Mouse (Mus musculus) stomach, embryonic 14.5 days (tissue): Measurements from ENCODE around the gene Flrt2. TPM values are rescaled to one million over a fixed set of nuclear protein-coding genes. Genes with fewer than 3 reads are reported as not detected.

Experiments
- ATAC-seq: fragments of 200-750 bp; cut with Nextera tagmentation; 2 replicates; pipeline ENCODE4 v1.8.0; 2017; ENCODE audit warnings: low read depth, moderate TSS enrichment; ENCODE audit not compliant: insufficient number of reproducible peaks, insufficient read depth, low FRiP score
- H3K27ac ChIP-seq: fragments of 300-500 bp; sonication (generic); 2 replicates; pipeline ENCODE4 v1.5.1; 2014; ENCODE audit warnings: mild to moderate bottlenecking, low read length, moderate library complexity, mixed read lengths
- H3K27me3 ChIP-seq: fragments of 300-500 bp; sonication (generic); 2 replicates; pipeline ENCODE4 v1.6.1; 2014; ENCODE audit warnings: low read length, control low read depth, mixed read lengths; ENCODE audit not compliant: control insufficient read depth, insufficient read depth
- H3K36me3 ChIP-seq: fragments of 300-500 bp; sonication (generic); 2 replicates; pipeline ENCODE4 v1.6.1; 2014; ENCODE audit warnings: mild to moderate bottlenecking, control low read depth, low read length, moderate library complexity, mixed read lengths; ENCODE audit not compliant: control insufficient read depth, insufficient read depth
- H3K4me1 ChIP-seq: fragments of 300-500 bp; sonication (generic); 2 replicates; pipeline ENCODE4 v1.6.1; 2014; ENCODE audit warnings: low read length, control low read depth, mixed read lengths; ENCODE audit not compliant: control insufficient read depth, insufficient read depth
- H3K4me2 ChIP-seq: fragments of 300-500 bp; sonication (generic); replicated peaks from 2 replicates; pipeline ENCODE4 v1.6.1; 2014; ENCODE audit warnings: low read depth, low read length, control low read depth
- H3K4me3 ChIP-seq: fragments of 300-500 bp; sonication (generic); 2 replicates; pipeline ENCODE4 v1.5.1; 2014; ENCODE audit warnings: low read depth, low read length, control low read depth
- H3K9ac ChIP-seq: fragments of 300-500 bp; sonication (generic); replicated peaks from 2 replicates; pipeline ENCODE4 v1.6.1; 2014; ENCODE audit warnings: low read depth, mild to moderate bottlenecking, control low read depth, low read length, moderate library complexity, mixed read lengths
- H3K9me3 ChIP-seq: fragments of 300-500 bp; sonication (generic); 2 replicates; pipeline ENCODE4 v1.6.1; 2016; ENCODE audit warnings: low read depth, low read length, control low read depth; ENCODE audit not compliant: control insufficient read depth
- WGBS: fragments of 180-500 bp; shearing (Covaris S2); extraction: QIAGEN DNeasy Blood & Tissue Kit; methylation state at CpG from one replicate; pipeline ENCODE4 v1.1.7; 2014; 5-methylcytosine and 5-hydroxymethylcytosine counted together
- polyA plus RNA-seq: library from polyadenylated mRNA; unstranded; fragments of >200 nt; fragmentation: Nextera tagmentation; extraction: Ambion mirVana; gene quantifications from 2 replicates; pipeline ENCODE4 v1.2.1, GENCODE M21; 2014

Gene Flrt2
- polyA plus RNA-seq, 1 experiment from 2014 or later, result 27.3 TPM

DNA sequence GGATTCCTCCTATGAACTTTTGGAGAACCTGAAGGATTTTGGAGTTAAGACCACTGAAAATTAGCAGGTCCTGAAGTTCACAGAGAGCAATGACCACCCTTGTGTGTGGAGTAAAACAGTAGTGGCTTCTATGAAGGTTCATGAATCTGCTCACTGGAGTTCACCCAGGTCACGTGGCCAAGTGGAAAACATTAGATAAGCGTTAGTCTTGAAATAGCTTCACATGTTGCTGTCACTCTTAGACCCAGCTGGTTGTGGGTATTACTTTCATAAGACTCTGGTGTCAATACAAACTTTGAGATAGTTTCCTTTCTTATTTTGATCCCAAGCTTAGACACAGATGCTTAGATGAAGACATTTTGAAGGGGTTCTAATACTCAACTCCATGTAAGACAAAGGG lies 8.7 kb downstream of the Flrt2 start:
- Histone ChIP-seq H3K4me3 (no peak overlapping the region), H3K36me3 (no peaks in the 10 kb centered on the region; the same call in 1 of the 2 replicates), H3K27me3 (no peaks in the 10 kb centered on the region), H3K4me1 (no peaks in the 10 kb centered on the region; the same call in 1 of the 2 replicates), H3K9me3 (no peaks in the 10 kb centered on the region), H3K27ac (no peak overlapping the region), H3K4me2 (no peak overlapping the region), H3K9ac (no peak overlapping the region)
- WGBS, result 71% methylated on average over 2 of the region's 2 CpGs
- no peak for ATAC-seq

DNA sequence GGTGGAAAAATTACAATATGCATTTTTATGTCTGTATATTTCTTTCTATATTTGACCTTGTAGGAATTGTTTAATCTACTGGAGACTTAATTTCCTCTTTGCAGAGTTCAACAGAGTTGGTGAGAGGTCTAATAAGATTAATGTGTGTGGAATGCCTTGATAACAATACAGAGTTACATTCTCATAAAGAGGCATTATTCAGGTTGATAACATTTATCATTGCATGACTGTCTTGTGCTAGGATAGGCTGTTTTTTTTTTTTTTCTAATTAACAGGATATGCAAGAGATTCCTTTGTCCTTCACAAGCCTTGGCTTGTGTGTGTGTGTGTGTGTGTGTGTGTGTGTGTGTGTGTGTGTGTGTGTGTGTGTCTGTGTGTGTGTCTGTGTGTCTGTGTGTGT lies 9.6 kb downstream of the Flrt2 start:
- H3K9me3 ChIP-seq, result no peaks in the 10 kb centered on the region
- H3K4me2 ChIP-seq, result no peak overlapping the region
- H3K4me1 ChIP-seq, result no peaks in the 10 kb centered on the region; the same call in 1 of the 2 replicates
- no peaks in the 10 kb centered on the region; the same call in 1 of the 2 replicates for H3K36me3 ChIP-seq
- ATAC-seq, result no peak
- H3K27me3 ChIP-seq, result no peaks in the 10 kb centered on the region
- H3K27ac ChIP-seq, result no peak overlapping the region
- H3K9ac ChIP-seq, result no peak overlapping the region
- H3K4me3 ChIP-seq, result no peak overlapping the region

DNA sequence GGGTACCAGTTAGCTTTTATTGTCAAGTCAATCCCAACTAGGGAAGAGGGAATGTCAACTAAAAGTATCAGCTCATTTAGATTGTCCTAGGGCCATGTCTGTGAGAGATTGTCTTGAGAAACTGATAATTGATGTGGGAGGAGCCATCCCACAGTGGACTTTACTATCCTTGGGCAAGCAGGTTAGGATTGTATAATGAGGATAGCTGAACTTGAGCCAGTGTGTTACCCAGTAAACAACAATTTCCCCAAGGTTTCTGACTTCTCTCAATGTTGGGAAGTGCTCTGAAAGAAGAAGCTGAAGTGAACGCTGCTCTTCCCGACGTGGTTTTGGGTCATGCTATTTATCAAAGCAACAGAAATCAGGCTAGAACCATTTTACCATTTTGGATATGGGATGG lies 13.0 kb downstream of the Flrt2 start:
- no peak overlapping the region for H3K9ac ChIP-seq
- H3K9me3 ChIP-seq, result no peaks in the 10 kb centered on the region
- H3K36me3 ChIP-seq, result no peaks in the 10 kb centered on the region; the same call in 1 of the 2 replicates
- no peak for ATAC-seq
- H3K4me3 ChIP-seq, result no peak overlapping the region
- H3K27me3 ChIP-seq, result no peaks in the 10 kb centered on the region
- no peak overlapping the region for H3K27ac ChIP-seq
- H3K4me1 ChIP-seq, result no peaks in the 10 kb centered on the region
- WGBS, result 89% methylated on average over 3 of the region's 3 CpGs
- no peak overlapping the region for H3K4me2 ChIP-seq

DNA sequence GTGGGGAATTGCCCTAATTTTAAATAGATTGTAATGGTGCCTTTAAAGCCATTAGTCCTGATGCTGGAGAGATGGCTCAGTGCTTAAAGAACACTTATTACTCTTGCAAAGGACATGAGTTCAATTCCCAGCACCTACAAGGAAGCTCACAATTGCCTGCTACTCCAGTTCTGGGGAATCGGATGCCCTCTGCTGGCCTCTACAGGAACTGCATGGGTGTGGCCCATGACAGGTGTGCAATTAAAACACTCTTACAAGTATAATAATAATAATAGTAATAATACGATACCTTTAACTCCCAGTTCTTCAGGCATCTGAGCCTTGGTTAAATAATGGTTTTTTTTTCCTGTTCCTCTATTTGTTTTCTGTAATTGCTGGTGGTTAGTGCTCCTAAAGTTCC lies 31.2 kb downstream of the Flrt2 start:
- no peak overlapping the region for H3K27ac ChIP-seq
- ATAC-seq, result no peak
- no peak overlapping the region for H3K4me3 ChIP-seq
- no peak overlapping the region for H3K4me2 ChIP-seq
- H3K27me3 ChIP-seq, result no peaks in the 10 kb centered on the region
- no peaks in the 10 kb centered on the region for H3K4me1 ChIP-seq
- no peaks in the 10 kb centered on the region for H3K9me3 ChIP-seq
- WGBS, result 93% methylated on average over 2 of the region's 2 CpGs
- H3K36me3 ChIP-seq, result no peaks in the 10 kb centered on the region
- H3K9ac ChIP-seq, result no peak overlapping the region

DNA sequence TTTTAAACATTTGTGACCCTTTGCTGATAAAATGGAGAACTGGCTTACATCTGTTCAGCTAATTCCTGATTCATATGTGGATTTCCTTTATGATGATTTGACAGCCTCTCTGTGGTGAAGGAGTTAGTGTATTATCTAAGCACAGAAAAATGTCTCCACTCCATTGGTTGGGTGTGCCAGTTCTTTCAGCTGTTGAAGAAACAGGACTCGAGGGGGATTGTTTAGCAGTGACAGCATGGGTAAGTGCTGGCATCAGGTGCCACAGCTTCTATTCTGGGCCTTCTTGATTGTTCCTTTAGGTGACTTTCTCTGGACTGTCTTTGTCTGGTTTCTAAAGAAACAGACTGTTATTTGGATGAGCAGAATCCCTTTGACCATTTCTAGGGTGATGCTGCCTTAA lies 42.0 kb downstream of the Flrt2 start:
- H3K9ac ChIP-seq, result no peak overlapping the region
- no peaks in the 10 kb centered on the region for H3K4me1 ChIP-seq
- no peak overlapping the region for H3K27ac ChIP-seq
- no peak for ATAC-seq
- no peaks in the 10 kb centered on the region for H3K9me3 ChIP-seq
- WGBS, result 48% methylated on average over 1 of the region's 1 CpGs
- no peak overlapping the region for H3K4me2 ChIP-seq
- no peaks in the 10 kb centered on the region for H3K36me3 ChIP-seq
- H3K27me3 ChIP-seq, result no peaks in the 10 kb centered on the region
- H3K4me3 ChIP-seq, result no peak overlapping the region

DNA sequence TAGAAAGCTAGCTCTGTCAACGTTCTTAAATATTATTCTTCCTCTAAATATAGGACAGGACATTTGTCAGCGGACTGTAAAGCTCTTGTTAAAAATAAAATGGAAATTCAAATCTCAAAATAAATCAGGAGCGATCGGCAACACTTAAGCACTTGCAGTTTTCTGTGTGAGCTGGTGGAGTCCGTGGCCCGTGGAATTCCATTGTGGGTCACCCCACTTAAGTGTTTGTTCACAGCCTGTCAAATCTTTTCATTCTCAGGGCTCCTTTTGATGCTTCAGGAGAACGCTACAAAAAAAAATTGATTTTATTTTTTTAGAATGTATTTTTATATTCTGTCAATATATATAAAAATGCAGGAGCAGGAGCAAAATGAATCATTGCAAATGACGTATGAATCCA lies 45.5 kb downstream of the Flrt2 start:
- no peak overlapping the region for H3K9ac ChIP-seq
- H3K36me3 ChIP-seq, result no peaks in the 10 kb centered on the region
- no peak overlapping the region for H3K4me3 ChIP-seq
- H3K27me3 ChIP-seq, result no peaks in the 10 kb centered on the region
- ATAC-seq, result no peak
- no peak overlapping the region for H3K4me2 ChIP-seq
- H3K9me3 ChIP-seq, result no peaks in the 10 kb centered on the region
- H3K4me1 ChIP-seq, result 0 out of 2 replicates have a peak, but pooled peaks cover 3% of the 10 kb centered on the region
- H3K27ac ChIP-seq, result no peak overlapping the region
- 58% methylated on average over 8 of the region's 8 CpGs for WGBS

DNA sequence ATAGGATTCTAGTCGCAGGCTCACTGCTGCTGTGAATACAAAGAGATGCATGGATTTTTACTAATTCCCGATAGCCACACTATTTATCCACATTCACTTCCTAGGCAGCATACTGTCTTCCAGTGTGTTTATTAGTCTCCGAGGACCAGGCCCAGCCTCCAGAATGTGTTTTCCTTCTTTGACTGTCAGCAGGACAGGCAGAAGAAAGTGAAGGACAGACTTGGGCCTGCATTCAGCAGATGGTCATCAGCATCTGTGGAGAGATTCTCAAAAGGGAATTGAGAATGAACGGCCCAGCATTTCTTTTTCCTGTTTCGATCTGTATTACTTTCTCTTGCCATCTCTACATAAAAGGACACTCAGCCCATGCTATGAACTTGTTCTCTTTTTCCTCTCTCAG lies 46.0 kb downstream of the Flrt2 start:
- Histone ChIP-seq H3K27me3 (no peaks in the 10 kb centered on the region), H3K9ac (no peak overlapping the region), H3K4me1 (0 out of 2 replicates have a peak, but pooled peaks cover 3% of the 10 kb centered on the region), H3K27ac (no peak overlapping the region), H3K36me3 (no peaks in the 10 kb centered on the region), H3K4me2 (no peak overlapping the region), H3K9me3 (no peaks in the 10 kb centered on the region), H3K4me3 (no peak overlapping the region)
- WGBS, result 66% methylated on average over 5 of the region's 5 CpGs
- no peak for ATAC-seq

DNA sequence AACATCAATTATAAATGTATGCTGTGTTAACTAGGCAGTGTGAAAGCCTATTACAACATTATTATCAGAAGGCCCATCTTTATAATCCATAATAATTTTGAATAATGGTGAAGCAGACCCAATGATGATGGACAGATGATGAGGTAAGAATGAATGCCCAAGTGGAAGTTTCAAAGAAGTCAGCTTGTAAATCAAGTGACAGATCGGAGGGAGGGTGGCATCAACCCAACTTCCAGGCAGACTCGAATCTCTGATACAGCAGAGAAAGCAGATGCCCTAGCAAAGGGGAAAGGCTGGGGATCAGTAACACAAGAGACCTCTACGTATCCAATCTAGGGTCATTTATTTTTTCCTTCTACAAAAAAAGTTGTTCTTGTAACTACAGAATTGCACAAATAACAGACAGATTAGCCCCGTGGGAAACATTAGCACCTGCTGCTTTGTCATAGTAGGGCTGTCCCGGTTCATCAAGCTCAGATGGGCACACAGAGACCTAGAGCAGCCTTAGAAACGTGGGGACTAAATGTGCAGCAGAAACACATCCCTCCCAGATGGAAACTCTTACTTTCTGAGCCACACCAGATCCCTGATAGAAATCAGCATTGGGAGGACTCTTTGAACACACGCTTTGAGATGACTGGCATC lies 46.6 kb downstream of the Flrt2 start:
- no peak overlapping the region for H3K4me2 ChIP-seq
- no peaks in the 10 kb centered on the region for H3K27me3 ChIP-seq
- H3K9ac ChIP-seq, result no peak overlapping the region
- H3K4me3 ChIP-seq, result no peak overlapping the region
- no peaks in the 10 kb centered on the region for H3K9me3 ChIP-seq
- H3K36me3 ChIP-seq, result no peaks in the 10 kb centered on the region
- H3K4me1 ChIP-seq, result 0 out of 2 replicates have a peak, but pooled peaks cover 3% of the 10 kb centered on the region
- no peak overlapping the region for H3K27ac ChIP-seq
- no peak for ATAC-seq
- 82% methylated on average over 7 of the region's 7 CpGs for WGBS

DNA sequence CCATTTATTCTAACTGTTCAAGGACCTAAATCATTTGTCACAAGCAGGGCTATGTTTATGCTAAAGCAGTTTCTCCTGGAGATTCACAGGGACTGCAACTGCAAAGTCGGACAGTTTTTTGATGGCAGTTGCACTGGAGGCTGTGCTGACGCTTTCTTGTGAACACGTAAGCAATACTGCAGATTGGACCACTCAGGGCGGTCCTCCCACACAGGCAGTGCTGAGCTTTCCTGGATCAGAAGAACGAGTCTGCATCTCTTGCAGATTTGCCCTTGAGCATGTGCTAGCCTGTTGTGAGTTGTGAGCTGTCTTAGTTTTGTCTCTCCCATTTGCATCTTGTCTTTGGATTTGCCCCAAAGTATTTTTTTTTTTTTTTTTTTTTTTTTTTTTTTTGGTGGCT lies 47.7 kb downstream of the Flrt2 start:
- Histone ChIP-seq H3K4me3 (no peak overlapping the region), H3K27ac (no peak overlapping the region), H3K4me1 (0 out of 2 replicates have a peak, but pooled peaks cover 3% of the 10 kb centered on the region), H3K4me2 (no peak overlapping the region), H3K27me3 (no peaks in the 10 kb centered on the region), H3K9me3 (no peaks in the 10 kb centered on the region), H3K36me3 (no peaks in the 10 kb centered on the region), H3K9ac (no peak overlapping the region)
- ATAC-seq, result no peak
- 62% methylated on average over 5 of the region's 5 CpGs for WGBS
